Mouse (Mus musculus): ENCODE data around the gene Ablim1. TPM values are rescaled to one million over a fixed set of nuclear protein-coding genes. Genes with fewer than 3 reads are reported as not detected.

Ablim1 gene
- total and polyA plus RNA-seq, 2 experiments from 2014 or later, result 44.7 to 71.7 TPM

DNA sequence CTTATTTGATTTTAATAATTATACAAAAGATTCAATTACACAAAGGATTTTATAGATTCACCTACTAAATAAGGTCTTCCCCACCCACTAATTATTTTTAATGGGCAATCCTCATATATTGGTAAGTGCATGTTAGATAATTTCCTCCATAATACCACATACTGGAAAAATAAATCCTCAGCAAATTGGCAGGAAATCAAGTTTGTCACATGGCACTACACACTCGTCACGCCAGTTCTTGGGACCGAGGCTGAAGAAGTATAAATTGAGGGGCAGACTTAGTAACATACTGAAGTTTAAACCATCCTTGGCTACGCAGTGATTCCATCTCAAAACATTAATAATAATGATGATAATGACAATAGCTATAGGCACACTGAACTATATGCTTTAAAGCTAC is 8.1 kb downstream of the Ablim1 start:
- Histone ChIP-seq H3K9me3 (ENCODE audit: low read length) (no peaks in the 10 kb centered on the region), H3K9ac (replicated peaks; ENCODE audit: low read length) (no peak overlapping the region), H3K4me1 (ENCODE audit: insufficient read depth, low read length) (peaks cover 6% of the 10 kb centered on the region; the same call in 1 of the 2 replicates), H3K4me2 (ENCODE audit: low read depth, low read length) (no peak overlapping the region), H3K27me3 (ENCODE audit: insufficient read depth, low read length) (no peaks in the 10 kb centered on the region), H3K36me3 (ENCODE audit: insufficient read depth, low read length) (no peaks in the 10 kb centered on the region), H3K27ac (no peak overlapping the region), H3K4me3 (ENCODE audit: low read length) (no peak overlapping the region)
- ATAC-seq, result no peak
- 54% methylated on average over 4 of the region's 4 CpGs for WGBS
- TF ChIP-seq CTCF (IDR thresholded peaks at IDR 0.05; ENCODE audit: low read depth), result no peak
- DNase-seq (ENCODE audit: low spot score), result peak; percentile 28

DNA sequence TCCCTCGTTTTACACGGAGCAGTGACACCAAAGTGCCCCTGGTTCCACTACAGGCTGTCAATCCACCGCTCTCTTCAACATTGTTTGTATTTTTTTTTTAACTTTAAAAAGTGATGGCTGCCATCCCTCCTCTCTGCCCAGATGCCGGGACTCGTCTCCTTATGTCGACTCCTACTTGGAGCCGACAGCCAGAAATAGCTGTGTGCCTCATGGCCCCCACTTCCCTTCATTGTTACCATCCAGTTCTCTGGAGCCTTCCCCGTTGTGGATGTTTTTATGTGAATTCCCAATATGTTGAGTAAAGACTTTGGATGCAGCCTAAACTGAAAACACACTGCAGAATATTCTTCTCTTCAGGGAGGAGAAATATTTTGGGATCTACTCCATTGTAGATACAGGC is 8.7 kb downstream of the Ablim1 start:
- DNase-seq (ENCODE audit: low spot score) (no peak), ATAC-seq (no peak)
- Histone ChIP-seq H3K4me2 (ENCODE audit: low read depth, low read length) (no peak overlapping the region), H3K9ac (replicated peaks; ENCODE audit: low read length) (no peak overlapping the region), H3K36me3 (ENCODE audit: insufficient read depth, low read length) (no peaks in the 10 kb centered on the region), H3K4me3 (ENCODE audit: low read length) (no peak overlapping the region), H3K9me3 (ENCODE audit: low read length) (no peaks in the 10 kb centered on the region), H3K27me3 (ENCODE audit: insufficient read depth, low read length) (no peaks in the 10 kb centered on the region), H3K27ac (no peak overlapping the region), H3K4me1 (ENCODE audit: insufficient read depth, low read length) (peaks cover 6% of the 10 kb centered on the region; the same call in 1 of the 2 replicates)
- TF ChIP-seq CTCF (IDR thresholded peaks at IDR 0.05; ENCODE audit: low read depth), result no peak
- WGBS, result 73% methylated on average over 8 of the region's 8 CpGs

DNA sequence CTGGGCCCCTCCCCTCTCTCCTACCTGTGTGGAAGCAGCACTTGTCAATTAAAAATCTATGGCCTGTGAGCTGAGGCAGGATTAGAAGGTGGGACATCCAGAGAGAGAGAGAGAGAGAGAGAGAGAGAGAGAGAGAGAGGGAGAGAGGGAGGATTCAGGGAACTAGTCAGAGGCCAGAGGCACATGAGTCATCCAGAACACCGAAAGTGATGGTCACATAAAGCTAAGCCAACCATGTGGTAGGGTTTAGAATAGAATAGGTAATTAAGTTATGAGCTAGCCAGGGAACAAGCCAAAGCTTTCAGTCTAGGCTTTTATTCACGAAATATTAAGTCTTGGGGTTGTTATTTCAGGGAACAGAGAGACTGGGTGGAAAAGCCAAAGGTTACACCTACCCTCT is 10.1 kb downstream of the Ablim1 start:
- Histone ChIP-seq H3K4me1 (ENCODE audit: insufficient read depth, low read length) (peaks cover 6% of the 10 kb centered on the region; the same call in 1 of the 2 replicates), H3K9ac (replicated peaks; ENCODE audit: low read length) (no peak overlapping the region), H3K9me3 (ENCODE audit: low read length) (no peaks in the 10 kb centered on the region), H3K27ac (no peak overlapping the region), H3K36me3 (ENCODE audit: insufficient read depth, low read length) (no peaks in the 10 kb centered on the region), H3K4me2 (ENCODE audit: low read depth, low read length) (no peak overlapping the region), H3K27me3 (ENCODE audit: insufficient read depth, low read length) (no peaks in the 10 kb centered on the region), H3K4me3 (ENCODE audit: low read length) (no peak overlapping the region)
- no peak for DNase-seq (ENCODE audit: low spot score)
- TF ChIP-seq CTCF (IDR thresholded peaks at IDR 0.05; ENCODE audit: low read depth), result no peak
- WGBS, result 64% methylated on average over 2 of the region's 2 CpGs
- ATAC-seq, result no peak

GRCm38 (mm10) chr19:57301961-57302395 is 12.7 kb downstream of the Ablim1 start:
- Histone ChIP-seq H3K9ac (replicated peaks; ENCODE audit: low read length) (no peak overlapping the region), H3K27me3 (ENCODE audit: insufficient read depth, low read length) (no peaks in the 10 kb centered on the region), H3K27ac (no peak overlapping the region; the same call in 1 of the 2 replicates), H3K4me2 (ENCODE audit: low read depth, low read length) (no peak overlapping the region), H3K9me3 (ENCODE audit: low read length) (no peaks in the 10 kb centered on the region), H3K4me1 (ENCODE audit: insufficient read depth, low read length) (peaks cover 6% of the 10 kb centered on the region; the same call in 1 of the 2 replicates), H3K4me3 (ENCODE audit: low read length) (no peak overlapping the region), H3K36me3 (ENCODE audit: insufficient read depth, low read length) (no peaks in the 10 kb centered on the region)
- 61% methylated on average over 12 of the region's 12 CpGs for WGBS
- DNase-seq (ENCODE audit: low spot score), result no peak
- no peak for TF ChIP-seq CTCF (IDR thresholded peaks at IDR 0.05; ENCODE audit: low read depth)
- ATAC-seq, result no peak

- no peak for ATAC-seq
- Histone ChIP-seq H3K9ac (replicated peaks; ENCODE audit: low read length) (no peak overlapping the region), H3K9me3 (ENCODE audit: low read length) (no peaks in the 10 kb centered on the region), H3K4me1 (ENCODE audit: insufficient read depth, low read length) (peaks cover 6% of the 10 kb centered on the region; the same call in 1 of the 2 replicates), H3K4me2 (ENCODE audit: low read depth, low read length) (no peak overlapping the region), H3K4me3 (ENCODE audit: low read length) (no peak overlapping the region), H3K27me3 (ENCODE audit: insufficient read depth, low read length) (no peaks in the 10 kb centered on the region), H3K36me3 (ENCODE audit: insufficient read depth, low read length) (no peaks in the 10 kb centered on the region), H3K27ac (no peak overlapping the region)
- TF ChIP-seq CTCF (IDR thresholded peaks at IDR 0.05; ENCODE audit: low read depth), result no peak
- DNase-seq (ENCODE audit: low spot score), result no peak
- WGBS, result 78% methylated on average over 4 of the region's 5 CpGs
These were observed 16.7 kb downstream of the Ablim1 start for GRCm38 (mm10) chr19:57298006-57298405.

DNA sequence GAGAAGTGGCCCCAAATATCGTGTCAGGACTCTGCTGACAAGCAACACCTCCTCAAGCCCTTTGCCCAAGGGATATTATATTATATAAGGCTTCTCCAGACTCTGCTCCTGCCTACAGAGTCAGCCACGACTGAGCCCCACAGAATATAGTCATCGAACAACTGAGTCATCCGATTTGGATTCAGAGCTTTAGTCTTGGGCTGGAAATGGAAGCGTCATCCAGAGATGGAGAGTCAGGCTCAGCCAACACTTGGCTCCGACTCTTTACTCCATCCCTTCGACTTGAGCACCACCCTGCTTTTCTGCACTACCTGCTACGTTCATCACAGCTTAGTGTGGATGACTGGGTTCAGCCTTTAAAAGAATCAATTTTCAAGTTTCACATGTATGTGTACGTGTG is 17.3 kb downstream of the Ablim1 start:
- Histone ChIP-seq H3K9me3 (ENCODE audit: low read length) (no peaks in the 10 kb centered on the region), H3K4me3 (ENCODE audit: low read length) (no peak overlapping the region), H3K27me3 (ENCODE audit: insufficient read depth, low read length) (no peaks in the 10 kb centered on the region), H3K9ac (replicated peaks; ENCODE audit: low read length) (no peak overlapping the region), H3K4me2 (ENCODE audit: low read depth, low read length) (no peak overlapping the region), H3K36me3 (ENCODE audit: insufficient read depth, low read length) (no peaks in the 10 kb centered on the region), H3K27ac (no peak overlapping the region), H3K4me1 (ENCODE audit: insufficient read depth, low read length) (peaks cover 6% of the 10 kb centered on the region; the same call in 1 of the 2 replicates)
- 90% methylated on average over 9 of the region's 9 CpGs for WGBS
- no peak for ATAC-seq
- no peak for DNase-seq (ENCODE audit: low spot score)
- no peak for TF ChIP-seq CTCF (IDR thresholded peaks at IDR 0.05; ENCODE audit: low read depth)

DNA sequence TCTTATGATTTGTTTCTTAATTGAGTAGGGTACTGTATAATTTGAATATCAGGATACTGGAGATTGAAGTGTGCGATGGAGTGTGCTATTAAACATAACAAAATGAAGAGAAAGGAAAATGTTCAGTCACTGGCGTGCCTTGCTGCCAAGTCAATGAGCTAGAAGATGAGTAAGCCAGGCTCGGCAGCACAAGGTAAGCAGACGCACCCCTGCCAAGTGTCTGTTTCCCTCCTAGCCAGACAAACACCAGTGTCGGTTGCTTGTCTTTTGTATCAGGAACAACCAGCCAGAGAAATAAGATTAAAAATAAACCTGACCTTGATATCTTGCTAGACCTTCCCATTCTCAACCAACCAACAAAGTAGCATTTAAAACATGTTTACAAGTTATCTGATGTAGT is 18.2 kb downstream of the Ablim1 start:
- no peak overlapping the region for H3K27ac ChIP-seq
- DNase-seq (ENCODE audit: low spot score), result no peak

More for the DNA sequence above, 18.2 kb downstream of the Ablim1 start:
- Histone ChIP-seq H3K4me3 (ENCODE audit: low read length) (no peak overlapping the region), H3K4me2 (ENCODE audit: low read depth, low read length) (no peak overlapping the region), H3K9ac (replicated peaks; ENCODE audit: low read length) (no peak overlapping the region), H3K4me1 (ENCODE audit: insufficient read depth, low read length) (no peaks in the 10 kb centered on the region), H3K27me3 (ENCODE audit: insufficient read depth, low read length) (no peaks in the 10 kb centered on the region), H3K9me3 (ENCODE audit: low read length) (no peaks in the 10 kb centered on the region), H3K36me3 (ENCODE audit: insufficient read depth, low read length) (no peaks in the 10 kb centered on the region)
- 65% methylated on average over 5 of the region's 5 CpGs for WGBS
- ATAC-seq, result no peak
- no peak for TF ChIP-seq CTCF (IDR thresholded peaks at IDR 0.05; ENCODE audit: low read depth)

All from hindbrain, postnatal 0 days (tissue).